Mouse (Mus musculus): ENCODE measurements at regions not wholly inside any gene's neighbourhood (a gene's known extent, or its start where the extent isn't known, plus 50 kb on each side); places are given as distances from the start of the nearest gene placed in this dataset.

GRCm38 (mm10) chr10:111622789-111623188 is 116.7 kb downstream of the Phlda1 start:
- no peak for TF ChIP-seq GATA1 (IDR thresholded peaks at IDR 0.05; ENCODE audit: low read length)
- TF ChIP-seq TAL1 (IDR thresholded peaks at IDR 0.05; ENCODE audit: low read length) = no peak
